Mouse (Mus musculus): Measurements from ENCODE around the gene Dap. TPM values are rescaled to one million over a fixed set of nuclear protein-coding genes. Genes with fewer than 3 reads are reported as not detected.
A peak's percentile ranks its signal among the peaks of the same experiment; 100 is the strongest.

The Dap gene
- polyA plus RNA-seq, 1 experiment from 2014 or later = 59.4 TPM

- Histone ChIP-seq H3K27ac (no peak overlapping the region), H3K4me1 (peaks cover 16% of the 10 kb centered on the region), H3K27me3 (peaks cover 27% of the 10 kb centered on the region), H3K4me2 (replicated peaks) (no peak overlapping the region), H3K4me3 (no peak overlapping the region), H3K9ac (no peak overlapping the region), H3K9me3 (replicated peaks) (no peaks in the 10 kb centered on the region), H3K36me3 (no peaks in the 10 kb centered on the region)
- 12% methylated on average over 2 of the region's 2 CpGs for WGBS
- ATAC-seq (ENCODE audit: low FRiP score) = no peak
These were observed 70.2 kb downstream of the Dap start for GRCm38 (mm10) chr15:31294311-31294710.

GRCm38 (mm10) chr15:31296882-31297776, 73.0 kb downstream of the Dap start:
- H3K4me2 ChIP-seq (replicated peaks) = peak overlapping the region; percentile 62
- H3K27me3 ChIP-seq = peaks cover 27% of the 10 kb centered on the region
- WGBS = 8% methylated on average over 40 of the region's 40 CpGs
- peak; percentile 43; the same call in 1 of the 2 replicates for ATAC-seq (ENCODE audit: low FRiP score)
- no peak overlapping the region for H3K27ac ChIP-seq
- H3K36me3 ChIP-seq = no peaks in the 10 kb centered on the region
- peaks cover 20% of the 10 kb centered on the region for H3K4me1 ChIP-seq
- peak overlapping the region; percentile 32 for H3K4me3 ChIP-seq
- no peaks in the 10 kb centered on the region for H3K9me3 ChIP-seq (replicated peaks)
- peak overlapping the region; percentile 50 for H3K9ac ChIP-seq

- Histone ChIP-seq H3K36me3 (no peaks in the 10 kb centered on the region), H3K4me2 (replicated peaks) (peak overlapping the region; percentile 62), H3K4me1 (peaks cover 20% of the 10 kb centered on the region), H3K9ac (peak overlapping the region; percentile 50; the same call in 1 of the 2 replicates), H3K27me3 (peaks cover 27% of the 10 kb centered on the region), H3K4me3 (peak overlapping the region; percentile 32), H3K9me3 (replicated peaks) (no peaks in the 10 kb centered on the region), H3K27ac (no peak overlapping the region)
- ATAC-seq (ENCODE audit: low FRiP score) = no peak
- WGBS = 19% methylated on average over 13 of the region's 13 CpGs
These were observed 73.6 kb downstream of the Dap start for GRCm38 (mm10) chr15:31297777-31298137.

- no peaks in the 10 kb centered on the region for H3K9me3 ChIP-seq (replicated peaks)
- H3K4me2 ChIP-seq (replicated peaks) = no peak overlapping the region
- no peak overlapping the region for H3K9ac ChIP-seq
- ATAC-seq (ENCODE audit: low FRiP score) = peak; percentile 57; the same call in 1 of the 2 replicates
- no peak overlapping the region for H3K4me3 ChIP-seq
- H3K36me3 ChIP-seq = no peaks in the 10 kb centered on the region
- H3K27me3 ChIP-seq = peaks cover 27% of the 10 kb centered on the region
- H3K4me1 ChIP-seq = peaks cover 18% of the 10 kb centered on the region
- H3K27ac ChIP-seq = no peak overlapping the region
- 62% methylated on average over 6 of the region's 6 CpGs for WGBS
These were observed 75.3 kb downstream of the Dap start for GRCm38 (mm10) chr15:31299258-31299917.

GRCm38 (mm10) chr15:31302293-31302990, 78.3 kb downstream of the Dap start:
- Histone ChIP-seq H3K27ac (no peak overlapping the region), H3K4me3 (no peak overlapping the region), H3K4me2 (replicated peaks) (no peak overlapping the region), H3K36me3 (no peaks in the 10 kb centered on the region), H3K4me1 (peaks cover 8% of the 10 kb centered on the region), H3K9ac (no peak overlapping the region), H3K9me3 (replicated peaks) (no peaks in the 10 kb centered on the region), H3K27me3 (peaks cover 13% of the 10 kb centered on the region)
- ATAC-seq (ENCODE audit: low FRiP score) = no peak
- 69% methylated on average over 12 of the region's 12 CpGs for whole genome bisulfite sequencing

- Histone ChIP-seq H3K4me1 (0 out of 2 replicates have a peak, but pooled peaks cover 5% of the 10 kb centered on the region), H3K4me3 (no peak overlapping the region), H3K9me3 (replicated peaks) (no peaks in the 10 kb centered on the region), H3K27me3 (no peaks in the 10 kb centered on the region), H3K9ac (no peak overlapping the region), H3K27ac (no peak overlapping the region), H3K36me3 (no peaks in the 10 kb centered on the region), H3K4me2 (replicated peaks) (no peak overlapping the region)
- 86% methylated on average over 3 of the region's 3 CpGs for WGBS
- no peak for ATAC-seq (ENCODE audit: low FRiP score)
These were observed 80.2 kb downstream of the Dap start for GRCm38 (mm10) chr15:31304302-31304701.

- Histone ChIP-seq H3K36me3 (no peaks in the 10 kb centered on the region), H3K27me3 (no peaks in the 10 kb centered on the region), H3K4me3 (no peak overlapping the region), H3K4me1 (no peaks in the 10 kb centered on the region), H3K9ac (no peak overlapping the region), H3K9me3 (replicated peaks) (no peaks in the 10 kb centered on the region), H3K4me2 (replicated peaks) (no peak overlapping the region), H3K27ac (no peak overlapping the region)
- WGBS = 43% methylated on average over 6 of the region's 6 CpGs
- no peak for ATAC-seq (ENCODE audit: low FRiP score)
These were observed 81.1 kb downstream of the Dap start for GRCm38 (mm10) chr15:31305181-31305580.

- no peak overlapping the region for H3K9ac ChIP-seq
- H3K9me3 ChIP-seq (replicated peaks) = no peaks in the 10 kb centered on the region
- no peaks in the 10 kb centered on the region for H3K4me1 ChIP-seq
- no peaks in the 10 kb centered on the region for H3K27me3 ChIP-seq
- H3K27ac ChIP-seq = no peak overlapping the region
- 76% methylated on average over 4 of the region's 4 CpGs for WGBS
- no peak overlapping the region for H3K4me2 ChIP-seq (replicated peaks)
- no peak overlapping the region for H3K4me3 ChIP-seq
- no peaks in the 10 kb centered on the region for H3K36me3 ChIP-seq
- ATAC-seq (ENCODE audit: low FRiP score) = no peak
These were observed 82.6 kb downstream of the Dap start for GRCm38 (mm10) chr15:31306726-31307125.

- ATAC-seq (ENCODE audit: low FRiP score) = no peak
- Histone ChIP-seq H3K4me3 (no peak overlapping the region), H3K36me3 (no peaks in the 10 kb centered on the region), H3K9ac (no peak overlapping the region), H3K4me1 (no peaks in the 10 kb centered on the region), H3K27me3 (no peaks in the 10 kb centered on the region), H3K9me3 (replicated peaks) (no peaks in the 10 kb centered on the region), H3K4me2 (replicated peaks) (no peak overlapping the region), H3K27ac (no peak overlapping the region)
- 69% methylated on average over 15 of the region's 15 CpGs for WGBS
These were observed 85.4 kb downstream of the Dap start for GRCm38 (mm10) chr15:31309526-31309925.

- ATAC-seq (ENCODE audit: low FRiP score) = no peak
These were observed 87.9 kb downstream of the Dap start for GRCm38 (mm10) chr15:31312001-31312400.

GRCm38 (mm10) chr15:31315630-31316231, 91.6 kb downstream of the Dap start:
- no peaks in the 10 kb centered on the region for H3K9me3 ChIP-seq (replicated peaks)
- peak; percentile 78 for ATAC-seq (ENCODE audit: low FRiP score)
- no peaks in the 10 kb centered on the region for H3K36me3 ChIP-seq
- H3K27ac ChIP-seq = no peak overlapping the region
- 5% methylated on average over 5 of the region's 5 CpGs for WGBS
- no peak overlapping the region for H3K4me3 ChIP-seq
- H3K9ac ChIP-seq = no peak overlapping the region
- H3K27me3 ChIP-seq = no peaks in the 10 kb centered on the region
- H3K4me1 ChIP-seq = peaks cover 16% of the 10 kb centered on the region
- H3K4me2 ChIP-seq (replicated peaks) = no peak overlapping the region

More at GRCm38 (mm10) chr15:31312001-31312400, 87.9 kb downstream of the Dap start:
- 87% methylated on average over 2 of the region's 2 CpGs for WGBS
- H3K4me3 ChIP-seq = no peak overlapping the region
- H3K27ac ChIP-seq = no peak overlapping the region
- no peaks in the 10 kb centered on the region for H3K36me3 ChIP-seq
- H3K27me3 ChIP-seq = no peaks in the 10 kb centered on the region
- no peaks in the 10 kb centered on the region for H3K4me1 ChIP-seq
- H3K4me2 ChIP-seq (replicated peaks) = no peak overlapping the region
- no peak overlapping the region for H3K9ac ChIP-seq
- no peaks in the 10 kb centered on the region for H3K9me3 ChIP-seq (replicated peaks)
